Mouse (Mus musculus) hindbrain, postnatal 0 days (tissue): ENCODE data around the gene Ccdc28b. TPM values are rescaled to one million over a fixed set of nuclear protein-coding genes. Genes with fewer than 3 reads are reported as not detected.
A peak's percentile ranks its signal among the peaks of the same experiment; 100 is the strongest.

Source experiments
- ATAC-seq: fragments of 200-750 bp; cut with Nextera tagmentation; 2 replicates; pipeline ENCODE4 v1.8.0; 2017; ENCODE audit warnings: mild to moderate bottlenecking, moderate TSS enrichment, moderate library complexity
- DNase-seq: peaks from one replicate; pipeline ENCODE4 v3.0.0-alpha.2; 2015; ENCODE audit warnings: low spot score
- H3K27ac ChIP-seq: fragments of 300-500 bp; sonication (generic); 2 replicates; pipeline ENCODE4 v1.5.1; 2014; ENCODE audit warnings: mild to moderate bottlenecking
- H3K27me3 ChIP-seq: fragments of 300-500 bp; sonication (generic); 2 replicates; pipeline ENCODE4 v1.6.1; 2014; ENCODE audit warnings: low read length, mixed read lengths; ENCODE audit not compliant: insufficient read depth
- H3K36me3 ChIP-seq: fragments of 300-500 bp; sonication (generic); 2 replicates; pipeline ENCODE4 v1.6.1; 2014; ENCODE audit warnings: low read length, mixed read lengths; ENCODE audit not compliant: insufficient read depth
- H3K4me1 ChIP-seq: fragments of 300-500 bp; sonication (generic); 2 replicates; pipeline ENCODE4 v1.6.1; 2014; ENCODE audit warnings: antibody characterized with exemption, low read length, mixed read lengths; ENCODE audit not compliant: insufficient read depth
- H3K4me2 ChIP-seq: fragments of 300-500 bp; sonication (generic); 2 replicates; pipeline ENCODE4 v1.6.1; 2014; ENCODE audit warnings: low read depth, mild to moderate bottlenecking, low read length, moderate library complexity, mixed read lengths
- H3K4me3 ChIP-seq: fragments of 300-500 bp; sonication (generic); 2 replicates; pipeline ENCODE4 v1.5.1; 2014; ENCODE audit warnings: low read length
- H3K9ac ChIP-seq: fragments of 300-500 bp; sonication (generic); replicated peaks from 2 replicates; pipeline ENCODE4 v1.6.1; 2014; ENCODE audit warnings: mild to moderate bottlenecking, low read length, moderate library complexity, mixed read lengths
- H3K9me3 ChIP-seq: fragments of 300-500 bp; sonication (generic); 2 replicates; pipeline ENCODE4 v1.6.1; 2016; ENCODE audit warnings: low read length, mixed read lengths
- CTCF ChIP-seq: IDR thresholded peaks from 2 replicates; pipeline ENCODE4 v1.5.1; 2016; ENCODE audit warnings: antibody characterized with exemption, control low read depth, low read depth
- WGBS: fragments of 180-500 bp; shearing (Covaris S2); extraction: QIAGEN DNeasy Blood & Tissue Kit; methylation state at CpG from one replicate; pipeline ENCODE4 v1.1.7; 2014; 5-methylcytosine and 5-hydroxymethylcytosine counted together
- polyA plus RNA-seq: library from polyadenylated mRNA; unstranded; fragments of >200 nt; fragmentation: Nextera tagmentation; extraction: Ambion mirVana; gene quantifications from 2 replicates; pipeline ENCODE4 v1.2.1, GENCODE M21; 2015
- total RNA-seq: library from RNA; depleted of rRNA; stranded (reverse); fragments of >200 nt; gene quantifications from 2 replicates; pipeline ENCODE4 v1.2.3, GENCODE M21; 2014

Ccdc28b gene
- total and polyA plus RNA-seq, 2 experiments from 2014 or later = 55.0 to 157 TPM

- H3K36me3 ChIP-seq = no peaks in the 10 kb centered on the region
- no peaks in the 10 kb centered on the region for H3K27me3 ChIP-seq
- ATAC-seq (no peak), DNase-seq (no peak)
- H3K4me3 ChIP-seq = no peak overlapping the region
- peak overlapping the region; percentile 23; the same call in 1 of the 2 replicates for H3K4me2 ChIP-seq
- H3K4me1 ChIP-seq = peaks cover 39% of the 10 kb centered on the region
- no peak overlapping the region; the same call in 1 of the 2 replicates for H3K27ac ChIP-seq
- H3K9ac ChIP-seq = 0 out of 2 replicates have a peak overlapping the region, but pooled peaks have one; percentile 30
- no peak for TF ChIP-seq CTCF
- WGBS = 92% methylated on average over 11 of the region's 11 CpGs
- no peaks in the 10 kb centered on the region for H3K9me3 ChIP-seq
Observed at GRCm38 (mm10) chr4:129620419-129621282, 3.1 kb downstream of the Ccdc28b start.

GRCm38 (mm10) chr4:129618786-129619691, 4.7 kb downstream of the Ccdc28b start, which contains the start of gene Iqcc:
Gene Iqcc, minus strand, starts transcription at chr4:129619099.
- peaks cover 27% of the 10 kb centered on the region for H3K4me1 ChIP-seq
- DNase-seq = peak; percentile 98

GRCm38 (mm10) chr4:129618031-129618430, 5.7 kb downstream of the Ccdc28b start:
- ATAC-seq (no peak), DNase-seq (no peak)
- H3K27me3 ChIP-seq = no peaks in the 10 kb centered on the region
- peak overlapping the region; percentile 92 for H3K4me2 ChIP-seq
- H3K36me3 ChIP-seq = no peaks in the 10 kb centered on the region
- H3K4me3 ChIP-seq = peak overlapping the region; percentile 57
- no peak for TF ChIP-seq CTCF
- H3K27ac ChIP-seq = peak overlapping the region; percentile 93
- 95% methylated on average over 5 of the region's 5 CpGs for WGBS
- H3K9ac ChIP-seq = peak overlapping the region; percentile 82
- H3K9me3 ChIP-seq = no peaks in the 10 kb centered on the region
- peaks cover 24% of the 10 kb centered on the region for H3K4me1 ChIP-seq

More at GRCm38 (mm10) chr4:129618786-129619691, 4.7 kb downstream of the Ccdc28b start, which contains the start of gene Iqcc:
- peak within 1 kb of the TSS; percentile 82 for H3K9ac ChIP-seq
- peak within 1 kb of the TSS; percentile 93 for H3K27ac ChIP-seq
- peak; percentile 92 for ATAC-seq
- peak within 1 kb of the TSS; percentile 57 for H3K4me3 ChIP-seq
- no peaks in the 10 kb centered on the region for H3K27me3 ChIP-seq
- peak; percentile 56 for TF ChIP-seq CTCF
- no peaks in the 10 kb centered on the region for H3K36me3 ChIP-seq
- 5% methylated on average over 43 of the region's 44 CpGs for WGBS
- H3K9me3 ChIP-seq = no peaks in the 10 kb centered on the region
- peak within 1 kb of the TSS; percentile 92 for H3K4me2 ChIP-seq

- no peak overlapping the region for H3K9ac ChIP-seq
- H3K4me1 ChIP-seq = peaks cover 16% of the 10 kb centered on the region
- DNase-seq = no peak
- H3K4me2 ChIP-seq = no peak overlapping the region
- H3K9me3 ChIP-seq = no peaks in the 10 kb centered on the region
- 95% methylated on average over 7 of the region's 7 CpGs for WGBS
- H3K4me3 ChIP-seq = no peak overlapping the region
- no peaks in the 10 kb centered on the region for H3K36me3 ChIP-seq
- H3K27ac ChIP-seq = no peak overlapping the region
- TF ChIP-seq CTCF = no peak
- H3K27me3 ChIP-seq = no peaks in the 10 kb centered on the region
- no peak for ATAC-seq
Observed at GRCm38 (mm10) chr4:129617121-129617641, 6.6 kb downstream of the Ccdc28b start.

DNA sequence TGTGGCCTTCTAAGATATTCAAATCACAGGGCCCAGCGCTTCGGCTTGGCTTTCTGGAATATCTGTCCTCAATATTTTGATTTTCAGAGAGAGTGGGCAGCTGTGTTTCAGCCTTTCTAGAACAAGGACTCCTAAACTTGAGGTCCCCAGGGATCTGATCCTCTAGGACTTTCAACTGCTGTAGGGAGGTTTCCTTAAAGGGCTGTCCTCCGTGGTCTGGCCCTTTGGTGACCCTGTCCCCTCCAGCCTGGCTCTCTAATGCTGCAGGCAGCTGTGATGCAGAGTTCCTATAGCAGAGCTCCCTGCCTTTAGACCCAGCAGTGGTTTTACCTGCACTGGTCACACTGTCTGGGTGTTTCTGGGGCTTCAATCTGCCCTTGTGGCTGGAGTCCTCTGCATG, 7.1 kb downstream of the Ccdc28b start:
- ATAC-seq (no peak), DNase-seq (no peak)
- Histone ChIP-seq H3K9ac (no peak overlapping the region), H3K36me3 (no peaks in the 10 kb centered on the region), H3K27ac (no peak overlapping the region), H3K27me3 (no peaks in the 10 kb centered on the region), H3K9me3 (no peaks in the 10 kb centered on the region), H3K4me1 (peaks cover 10% of the 10 kb centered on the region), H3K4me2 (no peak overlapping the region), H3K4me3 (no peak overlapping the region)
- no peak for TF ChIP-seq CTCF
- WGBS = 94% methylated on average over 3 of the region's 3 CpGs

DNA sequence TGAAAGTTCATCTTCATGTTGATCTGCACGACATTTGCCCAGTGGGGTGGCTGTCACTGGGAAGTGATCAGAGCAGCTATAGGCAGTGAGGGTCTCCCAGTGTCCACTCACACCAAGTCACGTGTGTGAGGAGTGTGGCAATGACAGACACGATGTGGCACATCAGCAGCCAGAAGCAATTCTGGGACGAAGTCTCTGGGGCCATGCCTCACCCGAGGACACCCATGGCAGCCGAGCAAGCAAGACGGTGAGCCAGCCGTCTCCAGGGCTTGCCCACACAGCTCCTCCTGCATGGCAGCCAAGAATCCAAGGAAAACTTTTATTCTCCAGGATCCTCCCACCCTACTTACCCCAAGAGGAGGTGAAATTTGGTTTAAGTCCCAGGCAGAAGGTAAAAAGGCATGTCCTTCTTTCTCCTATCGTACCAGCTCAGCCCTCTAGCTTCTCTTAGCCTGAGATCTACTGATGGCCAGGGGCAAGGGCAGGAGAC, 7.9 kb downstream of the Ccdc28b start:
- H3K4me3 ChIP-seq = no peak overlapping the region
- no peak for DNase-seq
- no peak overlapping the region for H3K9ac ChIP-seq
- 86% methylated on average over 9 of the region's 9 CpGs for WGBS
- peaks cover 4% of the 10 kb centered on the region for H3K4me1 ChIP-seq
- no peak for TF ChIP-seq CTCF
- no peak for ATAC-seq
- no peaks in the 10 kb centered on the region for H3K36me3 ChIP-seq
- no peak overlapping the region for H3K27ac ChIP-seq
- H3K27me3 ChIP-seq = no peaks in the 10 kb centered on the region
- H3K9me3 ChIP-seq = no peaks in the 10 kb centered on the region
- no peak overlapping the region for H3K4me2 ChIP-seq
